Mouse (Mus musculus): ENCODE measurements around the gene Cyb5r2. TPM values are rescaled to one million over a fixed set of nuclear protein-coding genes. Genes with fewer than 3 reads are reported as not detected.

Gene Cyb5r2
- polyA plus RNA-seq, 1 experiment: not detected

GRCm38 (mm10) chr7:107702461-107703380 lies 55.1 kb downstream of the Cyb5r2 start:
- H3K4me3 ChIP-seq (ENCODE audit: insufficient read depth, low read depth, low read length): no peak overlapping the region
- H3K4me1 ChIP-seq (ENCODE audit: control insufficient read depth, insufficient read depth, insufficient read length, low read length): 0 out of 2 replicates have a peak, but pooled peaks cover 2% of the 10 kb centered on the region
- H3K27ac ChIP-seq (replicated peaks; ENCODE audit: low read depth, low read length): no peak overlapping the region

GRCm38 (mm10) chr7:107700646-107701045 lies 57.2 kb downstream of the Cyb5r2 start:
- Histone ChIP-seq H3K4me3 (ENCODE audit: insufficient read depth, low read depth, low read length) (no peak overlapping the region), H3K27ac (replicated peaks; ENCODE audit: low read depth, low read length) (no peak overlapping the region), H3K4me1 (ENCODE audit: control insufficient read depth, insufficient read depth, insufficient read length, low read length) (0 out of 2 replicates have a peak, but pooled peaks cover 2% of the 10 kb centered on the region)

GRCm38 (mm10) chr7:107699926-107700325 lies 57.9 kb downstream of the Cyb5r2 start:
- Histone ChIP-seq H3K4me3 (ENCODE audit: insufficient read depth, low read depth, low read length) (no peak overlapping the region), H3K4me1 (ENCODE audit: control insufficient read depth, insufficient read depth, insufficient read length, low read length) (0 out of 2 replicates have a peak, but pooled peaks cover 2% of the 10 kb centered on the region), H3K27ac (replicated peaks; ENCODE audit: low read depth, low read length) (no peak overlapping the region)

Other genes with a start within 250 kb of the Cyb5r2 start
- 4.7 and 7.1 TPM in 2 replicates for gene Olfml1, start 190.6 kb downstream of the Cyb5r2 start, polyA plus RNA-seq (2012; ENCODE audit: insufficient read depth, insufficient read length, missing spikeins)
- 1.7 TPM in 2 replicates for gene Ppfibp2, start 162.8 kb downstream of the Cyb5r2 start, polyA plus RNA-seq (2012; ENCODE audit: insufficient read depth, insufficient read length, missing spikeins)
- gene 5330417H12Rik, start 132.9 kb downstream of the Cyb5r2 start, polyA plus RNA-seq (2012; ENCODE audit: insufficient read depth, insufficient read length, missing spikeins): not detected in 2 replicates
- not detected in 2 replicates for gene Ovch2, start 43.2 kb upstream of the Cyb5r2 start, polyA plus RNA-seq (2012; ENCODE audit: insufficient read depth, insufficient read length, missing spikeins)
- not detected in 2 replicates for gene Olfr467, start 54.2 kb upstream of the Cyb5r2 start, polyA plus RNA-seq (2012; ENCODE audit: insufficient read depth, insufficient read length, missing spikeins)
- gene Olfr469, start 67.5 kb upstream of the Cyb5r2 start, polyA plus RNA-seq (2012; ENCODE audit: insufficient read depth, insufficient read length, missing spikeins): not detected in 2 replicates
- gene Olfr470, start 89.5 kb upstream of the Cyb5r2 start, polyA plus RNA-seq (2012; ENCODE audit: insufficient read depth, insufficient read length, missing spikeins): not detected in 2 replicates
- gene Olfr472, start 139.9 kb upstream of the Cyb5r2 start, polyA plus RNA-seq (2012; ENCODE audit: insufficient read depth, insufficient read length, missing spikeins): not detected in 2 replicates
- gene Olfr473, start 172.4 kb upstream of the Cyb5r2 start, polyA plus RNA-seq (2012; ENCODE audit: insufficient read depth, insufficient read length, missing spikeins): not detected in 2 replicates
- gene Olfr474, start 196.6 kb upstream of the Cyb5r2 start, polyA plus RNA-seq (2012; ENCODE audit: insufficient read depth, insufficient read length, missing spikeins): not detected in 2 replicates
- not detected in 2 replicates for gene Olfr476, start 206.8 kb upstream of the Cyb5r2 start, polyA plus RNA-seq (2012; ENCODE audit: insufficient read depth, insufficient read length, missing spikeins)
- not detected in 2 replicates for gene Olfr477, start 228.7 kb upstream of the Cyb5r2 start, polyA plus RNA-seq (2012; ENCODE audit: insufficient read depth, insufficient read length, missing spikeins)